Mouse (Mus musculus): Measurements from ENCODE around the gene Grin1.
"Not testable (repeated sequence)": the region's sequence is repeated elsewhere in the genome, so short reads cannot be mapped to it uniquely, and the experiment has no call there.

Grin1 gene

DNA sequence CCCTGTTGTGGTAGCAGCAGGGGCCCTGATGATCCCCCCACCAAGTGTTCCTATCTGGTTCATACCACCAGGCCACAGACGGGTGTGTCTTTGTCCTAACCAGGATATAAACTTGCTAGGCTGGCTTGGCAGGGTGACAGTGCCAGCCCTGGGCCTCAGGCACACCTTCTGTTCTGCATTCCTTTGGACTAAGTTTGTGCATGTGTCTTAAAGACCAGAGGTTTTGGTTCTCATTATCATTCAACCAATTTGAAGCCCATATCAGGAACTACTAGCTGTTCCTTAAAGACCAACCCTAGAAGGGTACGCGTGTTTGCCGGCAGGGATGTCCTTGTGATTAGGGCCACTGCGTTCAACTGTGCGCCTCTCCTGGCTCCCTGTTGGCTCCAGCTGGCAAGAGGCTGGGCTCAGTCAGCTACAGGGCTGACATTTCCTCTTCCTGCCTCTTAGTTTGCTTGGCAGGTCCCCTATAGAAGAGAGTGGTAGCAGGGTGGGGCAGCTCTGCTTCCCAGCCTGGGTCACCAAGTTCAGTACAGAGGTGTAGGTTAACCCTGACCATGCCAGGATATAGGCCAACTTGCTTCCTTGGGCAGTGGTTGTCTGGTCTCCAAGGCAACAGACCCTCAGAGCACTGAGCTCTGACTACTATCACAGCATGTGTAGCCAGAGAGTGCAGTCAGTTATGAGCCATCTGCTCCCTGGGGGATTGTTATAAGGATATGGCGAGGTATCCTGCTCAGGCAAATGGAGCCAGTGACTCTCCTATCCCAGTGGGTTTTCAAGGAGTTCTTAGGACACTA is 31.9 kb downstream of the Grin1 start:
- DNase-seq (ENCODE audit: low read depth, low spot score), result no peak

DNA sequence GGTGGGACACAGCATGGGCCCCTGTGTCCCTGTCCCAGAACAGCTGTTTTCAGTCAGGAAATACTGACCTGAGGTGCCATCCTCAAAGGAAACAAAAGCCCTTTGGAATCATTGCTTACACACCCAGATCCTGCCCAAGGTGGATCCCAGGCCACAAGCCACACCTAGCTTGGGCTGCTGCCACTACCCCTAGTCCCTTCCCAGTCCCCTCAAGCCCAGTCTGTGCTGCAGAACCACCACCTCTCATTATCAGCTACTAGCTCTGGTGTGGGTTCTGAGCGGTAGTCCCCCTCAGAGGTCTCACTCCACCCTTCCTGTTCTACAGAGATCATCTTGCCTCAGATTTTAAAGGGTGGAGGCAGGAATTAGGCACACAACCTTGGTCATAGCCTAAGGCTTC is 32.7 kb downstream of the Grin1 start:
- DNase-seq (ENCODE audit: low read depth, low spot score), result no peak

DNA sequence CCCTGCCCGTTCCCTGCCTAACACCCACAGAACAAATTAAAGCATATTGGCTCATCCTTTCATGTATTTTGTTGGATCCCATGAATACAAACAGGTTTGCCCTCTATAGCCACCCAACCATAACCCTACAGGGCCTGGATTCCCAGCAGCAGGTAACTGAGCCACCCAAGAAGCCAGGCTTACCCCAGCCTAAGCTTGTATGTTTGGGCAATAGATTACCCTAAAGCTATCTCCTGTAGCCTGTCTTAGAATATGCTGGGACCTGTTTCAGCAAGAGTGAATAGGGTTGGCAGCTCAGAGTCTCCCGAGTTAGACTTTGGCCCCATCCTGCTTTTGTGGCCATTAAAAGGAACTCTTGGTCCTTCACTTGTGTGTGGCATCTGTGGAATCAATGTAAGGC is 33.4 kb downstream of the Grin1 start:
- no peak for DNase-seq (ENCODE audit: low read depth, low spot score)

DNA sequence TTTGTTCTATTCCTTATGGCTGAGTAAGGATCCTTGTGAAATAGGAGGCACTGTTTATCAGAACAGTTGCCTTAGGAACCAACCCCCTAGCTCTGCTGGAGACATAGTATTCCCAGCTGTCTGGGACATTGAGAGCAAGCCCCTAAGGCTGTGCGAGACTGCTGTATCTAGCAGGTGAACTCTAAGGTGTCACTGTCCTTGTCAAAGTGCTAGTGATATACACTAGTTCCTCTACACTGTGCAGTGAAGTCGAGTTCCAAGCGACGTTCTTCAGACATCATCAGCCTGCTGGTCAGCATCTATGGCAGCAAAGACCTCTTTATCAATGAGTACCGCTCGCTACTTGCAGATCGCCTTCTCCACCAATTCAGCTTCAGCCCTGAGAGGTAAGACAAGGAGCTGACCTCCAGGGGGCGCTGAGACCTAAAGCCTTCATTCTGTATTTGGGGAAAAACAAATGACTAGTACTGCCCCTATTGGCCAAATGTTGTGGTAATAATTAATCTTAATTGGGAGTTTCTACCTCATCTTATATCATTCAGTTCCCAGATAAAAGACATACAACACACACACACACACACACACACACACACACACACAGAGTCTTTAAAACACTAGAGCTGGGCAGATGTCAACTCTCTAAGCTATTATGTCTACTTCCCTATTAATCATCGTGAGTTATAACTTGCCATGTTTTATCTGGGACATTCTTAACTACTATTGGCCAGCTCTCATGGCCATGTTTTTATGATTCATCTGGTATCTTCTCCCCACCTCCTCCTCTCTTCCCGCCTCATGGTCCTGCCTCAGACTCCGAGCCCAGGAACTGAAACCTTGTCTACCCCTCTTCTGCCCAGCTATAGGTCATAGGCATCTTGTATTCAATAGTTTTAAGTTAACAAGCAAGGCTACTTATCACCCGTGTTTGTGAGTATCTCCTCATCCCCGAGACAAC is 39.8 kb downstream of the Grin1 start:
- peak; percentile 65 for DNase-seq (ENCODE audit: low read depth, low spot score)

DNA sequence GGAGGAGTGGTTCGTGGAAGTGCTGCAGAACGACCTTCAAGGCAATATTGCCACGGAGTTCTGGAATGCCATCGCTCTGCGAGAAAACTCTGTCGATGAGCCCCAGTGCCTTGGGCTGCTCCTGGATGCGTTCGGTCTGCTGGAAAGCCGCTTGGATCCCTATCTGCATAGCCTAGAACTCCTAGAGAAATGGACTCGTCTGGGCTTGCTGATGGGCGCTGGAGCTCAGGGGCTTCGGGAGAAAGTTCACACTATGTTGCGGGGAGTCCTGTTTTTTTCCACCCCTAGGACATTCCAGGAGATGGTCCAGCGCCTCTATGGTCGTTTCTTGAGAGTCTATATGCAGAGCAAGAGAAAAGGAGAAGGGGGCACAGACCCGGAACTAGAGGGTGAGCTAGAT is 46.0 kb downstream of the Grin1 start:
- no peak for DNase-seq (ENCODE audit: low read depth, low spot score)

DNA sequence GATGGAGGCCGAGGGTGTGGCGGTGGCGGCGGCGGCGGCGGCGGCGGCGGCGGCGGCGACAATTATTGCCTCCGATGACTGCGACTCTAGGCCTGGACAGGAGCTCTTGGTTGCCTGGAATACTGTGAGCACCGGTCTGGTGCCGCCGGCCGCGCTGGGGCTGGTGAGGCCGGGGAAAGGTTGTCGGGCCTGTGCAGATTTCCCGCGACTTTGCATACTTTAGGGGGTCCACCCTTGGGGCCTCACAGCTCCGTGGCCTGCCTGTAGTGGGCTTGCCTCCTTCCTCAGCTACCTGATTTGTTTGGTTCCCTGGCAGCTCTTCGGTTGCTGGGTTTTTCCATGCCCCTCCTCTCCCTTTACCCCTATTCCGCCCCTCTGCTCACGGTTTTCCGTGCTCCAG is 46.5 kb downstream of the Grin1 start:
- DNase-seq (ENCODE audit: low read depth, low spot score), result no peak

DNA sequence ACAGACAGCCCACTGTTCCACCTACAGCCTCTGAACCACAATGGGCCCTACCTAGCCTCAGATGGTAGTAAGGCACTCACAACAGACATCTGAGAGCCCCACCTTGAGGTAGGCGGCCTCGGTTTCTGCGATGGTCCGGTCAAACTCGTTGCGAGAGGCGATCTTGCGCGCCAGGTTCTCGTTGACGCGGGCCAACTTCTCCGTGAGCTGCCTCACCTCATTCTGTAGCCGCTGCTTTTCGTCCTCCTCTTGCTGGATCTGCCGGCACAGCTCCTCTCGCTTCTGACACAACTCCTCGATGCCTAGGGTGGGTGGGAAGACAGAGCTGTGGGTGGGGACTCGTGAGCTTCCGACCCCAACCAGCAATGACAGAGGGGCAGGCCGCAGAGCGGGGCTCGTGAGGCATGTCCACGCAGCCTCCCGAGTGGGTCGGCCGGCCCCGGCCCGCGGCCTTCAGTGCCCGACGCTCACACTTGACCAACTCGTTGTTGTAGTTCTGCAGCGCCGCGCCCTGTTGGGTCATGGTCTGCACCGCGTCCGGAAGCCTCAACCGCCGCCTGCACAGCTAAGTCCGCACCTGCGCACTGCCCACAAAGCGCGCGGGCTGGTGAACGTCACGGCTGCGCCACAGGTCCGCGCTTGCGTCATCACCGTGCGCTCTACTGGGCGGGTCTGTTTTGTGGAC is 47.0 kb downstream of the Grin1 start, which contains the start of the genes Ssna1 and Anapc2:
TSS of gene Ssna1 (minus strand) at position 612 of the 685 bp plus-strand sequence.
TSS of gene Anapc2 (plus strand) at position 652 of the 685 bp plus-strand sequence.
- DNase-seq (ENCODE audit: low read depth, low spot score), result peak; percentile 95

DNA sequence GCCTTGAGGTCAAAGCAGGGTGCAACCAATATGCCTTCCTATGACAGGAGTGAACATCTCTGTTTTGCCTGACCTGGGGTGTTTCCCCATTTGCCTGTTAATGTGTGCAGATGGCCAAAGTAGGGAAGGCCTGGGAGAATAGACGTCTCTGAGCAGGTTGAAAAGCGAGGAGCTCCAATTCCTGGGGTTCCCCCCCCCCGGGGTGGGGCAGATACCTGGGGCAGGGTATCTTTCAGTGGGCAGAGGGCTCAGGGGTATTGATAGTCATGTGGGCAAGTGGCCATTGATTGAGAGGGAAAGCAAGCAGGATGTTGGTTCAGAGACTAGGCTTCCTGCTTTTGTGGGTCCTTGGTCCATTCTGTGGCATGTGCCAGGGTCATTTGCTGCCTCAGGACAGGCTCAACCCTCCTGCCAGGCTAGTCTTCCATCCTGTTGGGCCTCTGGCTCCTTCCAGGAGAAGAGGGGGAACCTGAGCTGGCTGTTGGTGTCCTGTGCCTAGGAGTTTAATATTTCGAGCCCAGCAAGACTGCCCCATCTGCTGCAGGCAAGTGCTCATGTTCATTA is 51.2 kb downstream of the Grin1 start:
- no peak for DNase-seq (ENCODE audit: low read depth, low spot score)

DNA sequence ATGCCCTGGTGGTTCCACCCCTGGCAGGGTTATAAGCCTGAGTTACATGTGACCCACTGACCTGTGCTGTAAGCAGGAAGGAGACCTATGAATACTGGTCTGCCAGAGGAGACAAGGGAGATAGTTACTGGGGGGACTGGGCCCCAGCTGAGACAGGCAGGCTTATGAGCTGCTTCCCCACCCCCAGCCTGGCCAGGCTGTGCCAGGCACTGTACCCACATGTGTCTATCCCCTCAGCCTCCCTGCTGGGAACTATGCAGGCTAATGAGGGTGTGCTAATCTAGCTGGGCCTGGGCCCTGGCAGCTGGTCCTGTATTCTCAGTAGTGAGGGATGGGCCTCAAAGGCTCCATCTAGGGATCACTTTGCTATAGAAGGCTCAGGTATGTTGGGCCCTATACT is 51.7 kb downstream of the Grin1 start:
- DNase-seq (ENCODE audit: low read depth, low spot score), result no peak

DNA sequence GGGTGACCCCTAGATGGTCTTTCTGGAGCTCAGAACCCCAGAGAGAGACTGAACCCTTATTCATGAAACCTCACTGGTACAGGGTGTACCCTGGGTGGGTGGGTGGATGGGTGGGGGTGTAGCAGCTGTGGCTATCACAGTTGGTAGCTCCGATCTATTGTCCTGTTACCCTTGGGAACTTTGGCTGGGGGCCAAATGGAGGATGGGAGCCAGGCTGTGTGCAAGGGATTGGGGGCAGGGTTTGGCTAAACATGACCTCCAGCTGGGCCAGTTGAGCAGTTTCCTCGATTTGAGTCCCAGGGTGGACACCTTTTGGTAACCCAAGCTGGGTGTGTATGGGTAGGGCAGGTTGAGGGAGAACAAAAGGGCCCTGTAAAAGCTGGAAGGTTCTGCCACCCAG is 52.3 kb downstream of the Grin1 start:
- DNase-seq (ENCODE audit: low read depth, low spot score), result no peak

DNA sequence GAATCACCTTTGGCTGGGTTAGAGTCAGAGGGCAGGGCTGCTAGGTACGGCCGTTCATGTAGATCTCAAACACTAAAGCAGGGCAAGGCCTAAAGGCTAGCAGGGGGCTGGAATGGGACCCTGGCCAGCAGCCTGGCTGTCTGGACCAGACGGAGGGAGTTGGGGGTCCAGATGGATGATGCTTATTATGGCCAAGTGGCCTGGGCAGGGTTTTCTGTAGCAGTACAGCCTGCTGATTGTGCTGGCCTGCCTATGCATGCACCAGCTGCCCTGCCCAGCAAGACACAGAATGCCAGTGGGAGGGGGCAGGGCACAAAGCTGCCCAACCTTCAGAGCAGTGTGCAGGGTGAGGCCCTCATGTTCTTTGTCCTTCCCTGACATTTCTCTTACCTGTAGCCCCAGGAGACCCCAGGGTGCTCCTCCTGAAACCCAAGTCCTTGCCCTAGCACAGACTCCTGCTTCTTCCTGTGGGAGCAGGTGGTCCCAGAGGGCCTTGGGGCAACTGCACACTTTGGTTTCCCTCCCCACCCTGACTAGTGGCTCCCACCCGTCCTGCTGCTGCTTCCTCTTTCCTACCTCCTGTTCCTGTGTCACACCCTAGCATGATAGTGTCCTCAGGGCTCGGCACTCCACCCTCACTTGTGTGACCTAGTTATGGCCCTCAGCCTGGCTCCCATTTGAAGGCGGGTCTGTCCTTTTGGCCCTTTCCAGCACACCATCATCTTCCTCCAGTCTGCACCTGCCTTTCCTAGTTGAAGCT is 52.9 kb downstream of the Grin1 start:
- DNase-seq (ENCODE audit: low read depth, low spot score), result no peak

DNA sequence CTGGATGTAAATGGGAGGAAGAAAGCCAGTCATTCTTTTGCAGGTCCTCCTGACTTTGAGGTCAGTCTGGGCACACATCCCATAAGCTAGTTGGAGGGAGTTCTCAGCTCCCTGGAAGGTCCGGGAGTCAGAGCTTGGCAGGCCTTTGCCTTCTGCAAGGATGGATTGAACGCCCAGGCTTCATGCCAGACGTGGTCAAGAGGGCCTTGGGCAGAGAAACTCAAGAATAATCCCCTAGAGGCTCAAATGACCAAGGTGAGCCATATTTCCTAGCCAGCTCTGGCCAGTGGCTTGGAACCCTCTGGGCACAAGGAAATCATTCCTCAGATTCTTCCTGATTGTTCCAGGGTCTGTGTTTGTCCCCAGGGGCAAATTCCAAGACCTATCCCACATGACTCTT is 54.1 kb downstream of the Grin1 start:
- no peak for DNase-seq (ENCODE audit: low read depth, low spot score)

DNA sequence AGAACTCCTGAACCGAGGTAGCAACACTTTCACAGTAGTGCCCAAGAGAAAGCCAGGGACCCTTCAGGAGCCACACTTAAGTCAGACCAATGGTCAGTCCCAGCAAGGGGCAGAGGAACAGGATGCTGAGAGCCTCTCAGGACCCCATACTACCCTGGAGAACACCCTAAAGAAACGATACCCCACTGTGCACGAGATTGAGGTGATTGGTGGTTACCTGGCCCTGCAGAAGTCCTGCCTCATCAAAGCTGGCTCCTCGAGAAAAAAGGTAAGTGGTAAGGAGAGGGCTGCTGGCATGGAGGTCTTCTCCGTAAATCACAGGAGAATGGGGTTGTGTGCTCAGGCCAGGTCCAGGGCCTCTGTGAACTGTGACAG is 54.7 kb downstream of the Grin1 start:
- DNase-seq (ENCODE audit: low read depth, low spot score), result no peak

DNA sequence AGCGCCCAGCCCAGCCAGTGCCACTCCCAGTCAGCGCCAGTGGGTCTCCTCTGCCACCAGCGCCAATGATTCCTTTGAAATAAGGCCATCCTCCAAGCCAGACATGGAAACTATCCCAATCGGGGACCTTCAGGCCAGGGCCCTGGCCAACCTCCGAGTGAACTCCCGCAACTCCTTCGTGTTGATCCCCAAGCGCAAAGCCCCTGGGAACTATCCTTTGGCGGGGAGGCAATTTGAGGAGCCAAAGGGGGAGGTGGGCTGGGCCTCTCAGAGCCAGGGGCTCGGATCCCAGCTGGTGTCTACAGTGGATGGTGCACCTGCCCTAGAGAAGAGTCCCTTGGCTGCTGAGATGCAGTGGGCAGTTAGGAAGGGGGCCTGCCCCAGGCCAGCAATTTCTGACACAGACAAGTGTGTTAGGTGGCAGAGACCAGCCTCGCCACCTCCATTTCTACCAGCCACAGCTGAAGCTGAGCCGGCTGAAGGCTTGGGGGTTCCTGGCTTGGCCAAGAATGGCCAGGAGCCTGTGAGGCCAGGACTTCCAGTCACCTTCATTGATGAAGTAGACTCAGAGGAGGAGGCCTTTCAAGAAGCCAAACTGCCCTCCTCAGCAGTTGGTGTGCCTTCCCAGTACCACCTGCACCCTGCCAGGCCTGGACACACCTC is 55.2 kb downstream of the Grin1 start:
- no peak for DNase-seq (ENCODE audit: low read depth, low spot score)

DNA sequence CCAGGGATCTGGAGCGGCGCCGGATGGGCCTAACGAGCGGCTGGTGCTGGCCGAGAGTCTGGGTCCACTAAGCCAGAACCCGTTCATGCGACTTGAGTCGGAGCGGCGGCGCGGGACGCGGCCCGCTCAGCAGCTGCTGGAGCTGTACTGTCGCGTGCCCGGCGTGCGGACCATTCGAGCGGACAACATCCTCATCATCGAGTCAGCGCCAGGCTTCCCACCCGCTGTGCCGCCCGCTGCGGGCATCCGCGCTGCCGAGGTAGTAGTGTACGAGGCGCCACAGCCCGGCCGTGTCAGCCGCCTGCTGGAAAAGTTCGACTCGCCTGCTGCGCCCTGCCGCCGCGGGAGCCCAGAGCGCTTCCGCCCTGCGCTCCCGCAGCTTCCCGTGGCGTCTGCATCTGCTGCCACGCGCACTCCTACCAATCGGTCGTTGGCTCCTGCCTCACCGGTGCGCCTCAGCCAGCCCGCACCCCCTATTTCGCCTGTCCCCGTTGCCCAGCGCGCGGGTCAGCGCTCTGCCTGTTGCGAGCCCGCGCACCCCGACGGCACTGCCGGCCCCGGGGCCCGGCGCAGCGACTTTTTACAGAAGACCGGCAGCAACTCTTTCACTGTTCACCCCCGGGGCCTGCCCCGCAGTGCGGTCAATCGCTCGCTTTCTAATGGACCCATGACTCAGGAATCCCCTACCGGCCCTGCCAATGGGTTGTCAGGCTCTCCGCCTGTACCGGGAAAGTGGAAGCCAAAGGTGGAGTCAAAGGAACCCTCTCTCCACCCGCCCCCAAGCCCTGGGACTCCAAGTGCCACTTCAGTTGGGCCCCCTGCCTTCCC is 56.0 kb downstream of the Grin1 start:
- DNase-seq (ENCODE audit: low read depth, low spot score), result no peak

DNA sequence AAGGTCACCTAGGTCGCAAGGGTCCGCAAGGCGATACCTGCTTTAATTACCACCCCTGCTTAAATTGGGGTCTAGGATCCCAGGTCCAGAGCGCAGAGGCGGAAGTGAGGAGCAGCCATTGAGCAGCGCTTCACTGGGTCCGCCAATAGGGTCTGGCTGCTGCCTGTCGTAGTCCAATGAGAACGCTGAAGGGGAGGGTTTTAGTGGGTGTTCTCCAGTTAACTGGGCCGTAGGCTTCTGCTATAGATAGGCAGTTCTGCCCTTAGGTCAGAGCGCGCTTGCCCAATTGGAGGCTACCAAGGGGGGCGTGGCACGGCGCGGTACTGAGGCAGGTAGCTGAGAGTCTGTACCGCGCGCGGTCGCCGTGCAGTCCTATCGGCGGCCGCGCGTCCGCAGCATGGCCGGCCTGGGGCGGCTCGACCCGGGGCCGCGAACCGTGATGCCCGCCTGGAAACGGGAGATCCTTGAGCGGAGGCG is 56.7 kb downstream of the Grin1 start, which contains the start of gene Tprn:
TSS of gene Tprn (plus strand) at position 328 of the 477 bp plus-strand sequence.
- peak; percentile 91 for DNase-seq (ENCODE audit: low read depth, low spot score)

DNA sequence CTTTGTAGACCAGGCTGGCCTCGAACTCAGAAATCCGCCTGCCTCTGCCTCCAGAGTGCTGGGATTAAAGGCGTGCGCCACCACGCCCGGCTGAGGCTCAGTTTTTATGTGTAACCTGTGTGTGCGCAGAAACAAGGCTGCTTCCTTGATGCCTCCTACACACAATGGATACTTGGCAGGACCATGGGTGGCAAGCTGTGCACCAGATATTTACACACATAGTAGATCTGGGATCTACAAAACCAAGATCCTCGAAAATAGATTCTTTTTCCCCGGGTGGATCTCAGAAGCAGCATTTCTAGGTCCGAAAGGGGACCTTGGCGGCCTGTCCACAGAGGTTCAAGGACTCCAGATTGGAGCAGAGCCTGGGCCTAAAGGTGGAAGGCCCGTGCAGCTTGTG is 57.1 kb downstream of the Grin1 start:
- no peak for DNase-seq (ENCODE audit: low read depth, low spot score)

DNA sequence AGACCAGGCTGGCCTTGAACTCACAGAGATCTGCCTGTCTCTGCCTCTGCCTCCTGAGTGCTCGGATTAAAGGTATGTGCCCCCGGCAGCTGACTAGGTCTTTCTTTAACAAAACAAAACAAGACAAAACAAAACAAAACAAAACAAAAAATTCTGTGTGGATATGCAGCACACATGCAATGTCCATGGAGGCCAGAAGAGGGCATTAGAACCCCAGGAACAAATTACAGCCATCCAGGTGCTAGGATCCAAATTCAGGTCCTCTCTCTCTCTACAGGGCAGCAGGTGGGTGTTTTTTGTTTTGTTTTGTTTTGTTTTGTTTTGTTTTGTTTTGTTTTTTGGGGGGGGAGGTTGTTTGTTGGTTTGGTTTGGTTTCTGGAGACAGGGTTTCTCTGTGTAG is 60.1 kb downstream of the Grin1 start:
- DNase-seq (ENCODE audit: low read depth, low spot score), result no peak

DNA sequence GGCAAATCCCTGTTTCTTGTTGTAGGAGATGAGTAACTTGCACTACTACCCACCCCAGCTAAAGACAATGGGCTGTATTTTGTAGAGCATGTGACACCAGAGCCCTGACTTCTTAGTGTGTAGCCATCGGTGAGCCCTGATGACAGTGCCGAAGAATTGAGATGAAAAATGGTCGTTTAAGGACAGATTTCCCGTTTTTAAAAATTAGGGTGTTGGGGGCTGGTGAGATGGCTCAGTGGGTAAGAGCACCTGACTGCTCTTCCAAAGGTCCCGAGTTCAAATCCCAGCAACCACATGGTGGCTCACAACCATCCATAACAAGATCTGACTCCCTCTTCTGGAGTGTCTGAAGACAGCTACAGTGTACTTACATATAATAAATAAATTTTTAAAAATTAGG is 61.7 kb downstream of the Grin1 start:
- DNase-seq (ENCODE audit: low read depth, low spot score), result not testable (repeated sequence)
